Mouse (Mus musculus) C2C12 (cell line): ENCODE data around the gene Ecm1. TPM values are rescaled to one million over a fixed set of nuclear protein-coding genes. Genes with fewer than 3 reads are reported as not detected.

Experiments used
- H3K27me3 ChIP-seq: one replicate; pipeline ENCODE4 v1.6.1; 2011; ENCODE audit not compliant: control insufficient read depth, insufficient read depth, insufficient read length
- H3K36me3 ChIP-seq: one replicate; pipeline ENCODE4 v1.6.1; 2011; ENCODE audit not compliant: control insufficient read depth, insufficient read depth
- H3K4me3 ChIP-seq: one replicate; pipeline ENCODE4 v1.5.1; 2011; ENCODE audit warnings: mild to moderate bottlenecking, control low read depth; ENCODE audit not compliant: poor library complexity, insufficient read depth, severe bottlenecking
- H3K79me2 ChIP-seq: one replicate; pipeline ENCODE4 v1.6.1; 2011; ENCODE audit not compliant: control insufficient read depth, insufficient read depth
- H3K79me3 ChIP-seq: one replicate; pipeline ENCODE4 v1.6.1; 2011; ENCODE audit warnings: low read depth, control low read depth
- H3ac ChIP-seq: one replicate; pipeline ENCODE3; 2011; ENCODE audit warnings: low read depth; ENCODE audit not compliant: control insufficient read depth, insufficient read length
- CEBPB ChIP-seq: IDR thresholded peaks from one replicate; pipeline ENCODE4 v1.6.1; 2011; ENCODE audit warnings: low read depth, mild to moderate bottlenecking, control low read depth, moderate library complexity
- CTCF ChIP-seq: IDR thresholded peaks from one replicate; pipeline ENCODE4 v1.5.1; 2011; ENCODE audit not compliant: control insufficient read depth, insufficient read depth, insufficient read length
- FOSL1 ChIP-seq: IDR thresholded peaks from one replicate; pipeline ENCODE4 v1.8.0; 2011; ENCODE audit warnings: mild to moderate bottlenecking, low read length; ENCODE audit not compliant: poor library complexity, insufficient read depth, severe bottlenecking
- MAX ChIP-seq: IDR thresholded peaks from one replicate; pipeline ENCODE4 v1.6.1; 2011; ENCODE audit warnings: mild to moderate bottlenecking, control low read depth
- MYOD1 ChIP-seq: IDR thresholded peaks from one replicate; pipeline ENCODE4 v1.6.1; 2011; ENCODE audit warnings: low read depth; ENCODE audit not compliant: control insufficient read depth, insufficient read length
- MYOG ChIP-seq: IDR thresholded peaks from one replicate; pipeline ENCODE4 v1.6.1; 2011; ENCODE audit not compliant: control insufficient read depth, insufficient read length; ENCODE audit errors: extremely low read depth
- USF1 ChIP-seq: IDR thresholded peaks from one replicate; pipeline ENCODE4 v1.6.1; 2011; ENCODE audit warnings: low read depth, mild to moderate bottlenecking, control low read depth, moderate library complexity
- polyA plus RNA-seq: library from polyadenylated mRNA; unstranded; fragments of >200 nt; fragmentation: generic; extraction: Trizol; gene quantifications from one replicate; pipeline ENCODE4 v1.2.1, GENCODE M21; 2012; ENCODE audit warnings: missing spikeins

Ecm1 gene
- polyA plus RNA-seq, 1 experiment: 189 TPM

DNA sequence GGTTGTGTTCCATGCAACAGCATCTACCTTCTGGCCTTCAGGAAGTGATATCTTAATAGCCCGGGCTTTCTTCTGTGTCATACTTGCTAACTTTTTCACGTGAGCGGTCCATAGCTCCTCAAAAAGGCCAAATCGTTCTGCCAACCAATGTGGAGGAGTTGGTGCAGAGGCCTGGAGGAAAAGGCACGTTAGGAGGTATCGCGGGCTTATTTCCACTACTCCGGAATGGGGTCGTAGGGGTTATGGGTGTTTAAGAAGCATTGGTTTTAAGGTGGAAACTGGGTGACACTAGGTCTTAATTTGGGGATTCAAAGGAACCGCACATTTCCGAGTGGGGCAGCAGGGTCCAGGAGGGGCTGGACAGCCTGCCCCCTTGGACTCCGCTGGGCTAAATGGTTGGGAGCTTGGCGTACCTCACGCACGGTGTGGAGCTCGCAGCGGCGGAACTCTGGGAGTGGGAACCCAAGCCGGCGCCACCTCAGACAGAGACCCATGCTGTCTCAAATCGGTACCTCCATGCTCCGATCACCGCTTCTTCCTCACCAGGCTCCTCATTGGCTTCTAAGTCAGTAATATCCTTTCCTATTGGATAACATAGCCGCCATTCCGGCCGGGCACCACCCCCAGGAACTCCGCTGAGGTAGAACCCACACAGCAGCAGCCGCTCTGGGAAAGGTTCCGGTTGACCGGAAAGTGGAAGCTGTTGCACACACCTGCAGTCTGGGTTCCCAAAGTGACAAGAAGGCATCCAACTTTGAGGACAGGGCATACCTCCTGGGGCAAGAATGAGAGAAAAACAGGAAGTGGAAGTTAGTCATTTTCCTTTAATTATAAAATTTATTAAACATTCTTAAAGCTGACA, 15.2 kb upstream of the Ecm1 start:
- H3K27me3 ChIP-seq: no peaks in the 10 kb centered on the region
- peaks cover 33% of the 10 kb centered on the region for H3K79me2 ChIP-seq
- TF ChIP-seq MAX (peak; percentile 57), MYOD1 (no peak)
- peaks cover 38% of the 10 kb centered on the region for H3K36me3 ChIP-seq
- H3ac ChIP-seq: peak overlapping the region; percentile 100
- peaks cover 2% of the 10 kb centered on the region for H3K79me3 ChIP-seq
- H3K4me3 ChIP-seq: peak overlapping the region; percentile 72

DNA sequence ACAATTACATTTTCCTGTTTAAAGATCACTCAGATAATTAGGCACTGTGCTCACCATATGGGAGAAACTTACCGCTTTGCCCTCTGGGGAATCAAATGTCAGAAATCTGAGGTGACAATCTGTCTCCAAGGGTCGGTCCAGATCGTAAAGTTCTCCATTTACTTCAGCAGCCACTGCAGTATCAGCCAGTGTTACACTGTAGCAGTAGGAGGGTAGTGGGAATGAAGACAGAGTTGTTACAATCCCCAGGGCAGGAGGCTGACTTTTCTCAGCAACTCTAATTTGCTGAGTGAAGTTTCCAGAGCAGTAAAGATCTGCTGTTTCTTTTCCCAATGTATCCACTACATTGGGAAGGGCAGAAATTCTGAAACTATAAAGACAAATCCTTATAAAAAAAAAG, 13.6 kb upstream of the Ecm1 start:
- H3K36me3 ChIP-seq: peaks cover 54% of the 10 kb centered on the region
- H3K27me3 ChIP-seq: no peaks in the 10 kb centered on the region
- H3K79me3 ChIP-seq: peaks cover 2% of the 10 kb centered on the region
- no peak overlapping the region for H3ac ChIP-seq
- H3K4me3 ChIP-seq: no peak overlapping the region
- TF ChIP-seq FOSL1: no peak
- TF ChIP-seq USF1: no peak
- no peak for TF ChIP-seq MYOG
- TF ChIP-seq MYOD1: no peak
- peaks cover 33% of the 10 kb centered on the region for H3K79me2 ChIP-seq

DNA sequence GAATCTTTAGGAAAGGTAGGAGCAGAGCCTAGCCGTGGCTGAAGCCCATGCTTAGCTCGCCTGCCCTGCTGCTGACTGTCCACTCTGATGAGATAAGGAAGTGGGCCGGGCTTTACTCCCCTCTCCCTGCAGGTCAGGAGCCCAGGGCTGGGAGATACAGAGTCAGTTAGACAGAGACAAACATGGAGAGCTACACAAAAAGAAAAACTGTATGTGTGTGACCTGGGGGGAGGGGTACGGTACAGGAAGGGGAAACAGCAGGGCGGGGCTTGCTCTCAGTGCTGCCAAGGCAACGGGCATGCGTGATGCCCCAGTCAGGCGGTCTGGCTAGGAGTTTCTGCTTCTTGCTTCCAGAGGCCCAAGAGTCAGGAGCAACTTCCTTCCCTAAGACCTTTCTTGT, 1.0 kb upstream of the Ecm1 start:
- TF ChIP-seq MYOG (no peak), MYOD1 (no peak), FOSL1 (no peak), USF1 (no peak), CTCF (no peak), MAX (no peak), CEBPB (no peak)
- peaks cover 88% of the 10 kb centered on the region for H3K36me3 ChIP-seq

GRCm38 (mm10) chr3:95735071-95735670, 4.2 kb downstream of the Ecm1 start:
- Histone ChIP-seq H3ac (no peak overlapping the region), H3K36me3 (peaks cover 47% of the 10 kb centered on the region), H3K79me3 (peaks cover 1% of the 10 kb centered on the region), H3K4me3 (no peak overlapping the region), H3K27me3 (no peaks in the 10 kb centered on the region), H3K79me2 (peaks cover 37% of the 10 kb centered on the region)
- TF ChIP-seq CTCF: no peak
- TF ChIP-seq FOSL1: no peak
- no peak for TF ChIP-seq USF1
- TF ChIP-seq MAX: no peak
- no peak for TF ChIP-seq CEBPB
- TF ChIP-seq MYOG: no peak
- no peak for TF ChIP-seq MYOD1

More for the DNA sequence above, 1.0 kb upstream of the Ecm1 start:
- H3K27me3 ChIP-seq: no peaks in the 10 kb centered on the region
- H3K4me3 ChIP-seq: no peak overlapping the region
- peaks cover 27% of the 10 kb centered on the region for H3K79me2 ChIP-seq
- H3K79me3 ChIP-seq: peaks cover 1% of the 10 kb centered on the region
- no peak overlapping the region for H3ac ChIP-seq

GRCm38 (mm10) chr3:95734092-95734702, 5.2 kb downstream of the Ecm1 start:
- Histone ChIP-seq H3K79me2 (peaks cover 35% of the 10 kb centered on the region), H3K36me3 (peaks cover 40% of the 10 kb centered on the region)

More at GRCm38 (mm10) chr3:95734092-95734702, 5.2 kb downstream of the Ecm1 start:
- Histone ChIP-seq H3K27me3 (no peaks in the 10 kb centered on the region), H3ac (no peak overlapping the region), H3K79me3 (peaks cover 1% of the 10 kb centered on the region), H3K4me3 (no peak overlapping the region)
- TF ChIP-seq MYOG (no peak), FOSL1 (peak; percentile 20), MAX (peak; percentile 49)
